Mouse (Mus musculus): Measurements from ENCODE around the gene Nsfl1c. TPM values are rescaled to one million over a fixed set of nuclear protein-coding genes. Genes with fewer than 3 reads are reported as not detected.

Nsfl1c gene
- polyA plus RNA-seq, 1 experiment = 140 TPM

GRCm38 (mm10) chr2:151535961-151536617 lies 42.1 kb downstream of the Nsfl1c start:
- TF ChIP-seq GATA1 (IDR thresholded peaks at IDR 0.05; ENCODE audit: low read length) = no peak

DNA sequence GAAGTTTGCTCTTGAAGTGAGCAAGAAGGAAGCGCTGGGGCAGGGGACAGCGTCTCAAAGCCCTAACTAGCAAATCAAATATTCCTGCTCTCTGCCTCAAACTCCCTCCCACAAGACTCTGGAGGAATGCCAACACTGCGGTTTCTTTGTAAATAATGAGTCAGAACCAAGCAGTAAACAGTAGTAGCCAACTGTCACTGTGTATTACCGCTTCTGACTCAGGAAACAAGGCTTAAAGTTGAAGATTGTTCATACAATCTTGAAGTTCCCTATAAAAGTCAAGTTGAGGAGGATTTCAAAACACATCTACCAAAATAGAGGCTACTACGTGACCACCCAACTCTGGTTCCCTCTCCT lies 42.6 kb downstream of the Nsfl1c start:
- no peak for TF ChIP-seq GATA1 (IDR thresholded peaks at IDR 0.05; ENCODE audit: low read length)

GRCm38 (mm10) chr2:151538646-151539045 lies 44.7 kb downstream of the Nsfl1c start:
- no peak for TF ChIP-seq GATA1 (IDR thresholded peaks at IDR 0.05; ENCODE audit: low read length)

DNA sequence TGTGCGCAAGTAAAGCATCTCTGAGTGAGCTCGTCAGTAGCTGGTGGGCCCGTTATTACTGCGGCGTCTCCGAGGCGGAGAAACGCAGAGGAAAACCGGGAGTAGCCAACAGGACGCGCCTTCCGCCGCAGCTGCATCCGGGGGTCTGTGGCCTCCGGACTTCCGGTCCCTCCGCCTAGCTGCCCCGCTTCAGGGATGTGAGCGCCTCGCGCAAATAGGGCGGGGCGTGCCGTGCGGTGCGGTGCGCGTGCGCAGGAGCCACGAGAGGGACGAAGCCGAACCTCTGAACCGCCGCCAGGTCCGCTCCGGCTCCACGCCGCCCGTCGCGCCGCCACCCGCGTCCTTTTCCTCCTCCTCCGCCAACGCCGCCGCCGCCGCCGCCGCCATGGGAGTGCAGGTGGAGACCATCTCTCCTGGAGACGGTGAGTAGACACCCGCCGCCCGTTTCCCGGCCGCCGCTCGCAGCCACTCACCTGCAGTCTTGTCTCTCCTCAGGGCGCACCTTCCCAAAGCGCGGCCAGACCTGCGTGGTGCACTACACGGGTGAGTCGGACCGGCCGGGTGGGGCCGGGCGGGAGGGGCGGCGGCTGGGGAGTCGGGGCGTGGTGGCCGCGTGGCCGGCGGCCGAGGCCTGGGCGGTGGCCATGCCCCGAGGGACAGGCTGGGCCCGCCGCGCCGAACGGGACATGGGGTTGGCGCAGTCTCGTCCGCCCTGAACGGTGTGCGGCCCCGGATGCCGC lies 48.5 kb downstream of the Nsfl1c start, which contains the start of gene Fkbp1a:
TSS of gene Fkbp1a (plus strand) at position 161 of the 740 bp plus-strand sequence.
- TF ChIP-seq GATA1 (IDR thresholded peaks at IDR 0.05; ENCODE audit: low read length) = no peak

- TF ChIP-seq GATA1 (IDR thresholded peaks at IDR 0.05; ENCODE audit: low read length) = no peak
These were observed 49.3 kb downstream of the Nsfl1c start for GRCm38 (mm10) chr2:151543063-151543895.

DNA sequence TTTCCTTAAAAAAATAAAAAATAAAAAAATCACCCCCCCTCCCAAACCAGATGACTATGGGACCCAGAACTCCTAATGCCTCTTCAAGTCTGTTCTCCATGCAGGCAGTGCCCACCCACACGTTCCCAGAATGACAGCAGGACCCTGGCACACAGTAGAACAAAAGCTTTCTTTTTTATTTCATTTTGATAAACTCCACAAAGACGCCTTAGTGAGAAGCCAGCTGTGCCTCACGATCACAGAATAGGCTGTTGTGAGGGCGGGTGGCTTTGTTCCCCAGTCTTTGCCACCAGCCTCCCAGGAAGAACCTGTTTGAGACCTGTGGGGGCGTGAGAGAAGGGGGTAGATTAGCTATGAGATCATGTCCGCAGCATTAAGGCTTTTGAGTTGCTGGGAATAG lies 50.7 kb downstream of the Nsfl1c start:
- TF ChIP-seq GATA1 (IDR thresholded peaks at IDR 0.05; ENCODE audit: low read length) = no peak

DNA sequence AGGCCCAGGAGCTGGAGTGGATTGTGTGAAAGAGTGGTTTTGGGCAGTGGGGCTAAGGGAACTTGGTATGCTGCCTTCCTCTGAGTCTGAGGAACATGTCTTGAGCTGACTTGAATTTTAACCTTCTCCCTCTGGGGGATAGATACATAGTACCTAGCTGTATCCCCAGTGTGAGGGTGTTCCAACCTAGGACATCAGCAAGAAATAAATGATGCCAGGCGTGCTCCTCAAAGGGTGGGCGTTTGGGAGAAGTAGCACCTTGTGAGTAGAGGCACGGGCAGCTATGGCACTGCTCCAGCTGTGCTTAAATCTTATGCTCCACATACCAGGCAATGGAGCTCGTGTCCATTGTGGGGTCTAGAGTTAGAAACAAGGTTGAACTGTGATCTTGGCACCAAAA lies 52.6 kb downstream of the Nsfl1c start:
- TF ChIP-seq GATA1 (IDR thresholded peaks at IDR 0.05; ENCODE audit: low read length) = no peak

DNA sequence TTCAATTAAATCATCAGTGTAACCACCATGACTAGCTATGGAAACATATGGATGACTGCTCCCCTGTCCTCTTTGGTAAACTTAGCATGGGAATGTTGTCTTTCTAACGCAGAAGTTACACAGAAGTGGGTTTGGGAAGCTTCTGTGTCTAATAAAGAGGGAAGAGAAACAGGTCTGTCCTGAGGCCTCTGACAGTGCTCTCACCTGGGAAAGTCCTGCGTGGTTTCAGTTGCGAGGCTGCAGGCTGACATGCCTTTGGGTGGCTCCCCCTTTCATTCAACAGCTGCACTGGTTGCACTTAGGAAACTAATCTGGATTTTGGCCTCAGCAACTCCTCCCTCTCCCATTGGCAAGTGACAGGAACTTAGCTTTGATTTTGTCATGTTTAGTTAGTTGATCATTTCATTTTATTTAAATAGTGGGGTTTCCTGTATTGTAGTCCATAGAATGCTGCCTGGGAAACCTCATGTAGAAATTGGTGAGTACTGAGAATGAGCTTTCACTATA lies 55.7 kb downstream of the Nsfl1c start:
- TF ChIP-seq GATA1 (IDR thresholded peaks at IDR 0.05; ENCODE audit: low read length) = no peak

Other genes starting within 250 kb of the Nsfl1c start
- gene 4921509C19Rik, start 18.0 kb upstream of the Nsfl1c start, polyA plus RNA-seq (2012) = not detected in 2 replicates
- gene Fkbp1a, start 48.3 kb downstream of the Nsfl1c start, polyA plus RNA-seq (2012) = 289 and 344 TPM in 2 replicates
- gene Sdcbp2, start 78.4 kb downstream of the Nsfl1c start, polyA plus RNA-seq (2012) = 0.16 TPM in 1 of 2 replicates, not detected in the other
- not detected in 2 replicates for gene Snph, start 138.4 kb downstream of the Nsfl1c start, polyA plus RNA-seq (2012)
- not detected in 2 replicates for gene Rad21l, start 174.4 kb downstream of the Nsfl1c start, polyA plus RNA-seq (2012)
- gene Tmem74b, start 207.8 kb downstream of the Nsfl1c start, polyA plus RNA-seq (2012) = not detected in 2 replicates